Comparison of ENCODE assay signal across 20 mouse cellular contexts in genomic region chr12:99474176-99474575, GRCm38 (mm10).
DNase-seq lines count a peak whose midpoint lies in the region; ATAC-seq and TF ChIP-seq lines count a peak whose summit lies in the region.
"Had no signal": no experiment of that assay in that cellular context is flagged by ENCODE, and none has a peak within 500 bp of the region (broad histone marks: within the 10 kb centered on the region; RNA-seq: fewer than 3 reads in every experiment).

No protein-coding gene starts in this region.

- H3K9ac ChIP-seq in forebrain, embryonic 11.5 days (ENCODE audit: low read length), result no peak overlapping the region
- no peak overlapping the region for H3K9ac ChIP-seq in lung, embryonic 14.5 days
- no peak overlapping the region for H3K9ac ChIP-seq in forebrain, embryonic 12.5 days
- H3K9ac ChIP-seq in neural tube, embryonic 15.5 days (replicated peaks), result no peak overlapping the region
- H3K9ac ChIP-seq: embryonic facial prominence, embryonic 15.5 days; heart, embryonic 12.5 days; kidney, embryonic 15.5 days; liver, embryonic 15.5 days had no signal

- no peaks in the 10 kb centered on the region for H3K27me3 ChIP-seq in forebrain, embryonic 11.5 days (ENCODE audit: control insufficient read depth, insufficient read depth, low read length)
- no peaks in the 10 kb centered on the region for H3K27me3 ChIP-seq in forebrain, embryonic 10.5 days (ENCODE audit: poor library complexity, severe bottlenecking)
- no peaks in the 10 kb centered on the region for H3K27me3 ChIP-seq in lung, embryonic 14.5 days (ENCODE audit: insufficient read depth, low read length)
- no peaks in the 10 kb centered on the region; the same call in 1 of the 2 replicates for H3K27me3 ChIP-seq in forebrain, embryonic 12.5 days
- no peaks in the 10 kb centered on the region for H3K27me3 ChIP-seq in neural tube, embryonic 15.5 days (replicated peaks)
- H3K27me3 ChIP-seq: embryonic facial prominence, embryonic 15.5 days; heart, embryonic 12.5 days; kidney, embryonic 15.5 days; liver, embryonic 15.5 days had no signal

- H3K36me3 ChIP-seq in forebrain, embryonic 11.5 days (ENCODE audit: control insufficient read depth, insufficient read depth, low read length), result no peaks in the 10 kb centered on the region
- H3K36me3 ChIP-seq in forebrain, embryonic 10.5 days (replicated peaks), result 0 out of 2 replicates have a peak, but pooled peaks cover 2% of the 10 kb centered on the region
- no peaks in the 10 kb centered on the region for H3K36me3 ChIP-seq in lung, embryonic 14.5 days (ENCODE audit: insufficient read depth)
- H3K36me3 ChIP-seq in forebrain, embryonic 12.5 days (replicated peaks), result no peaks in the 10 kb centered on the region
- no peaks in the 10 kb centered on the region for H3K36me3 ChIP-seq in neural tube, embryonic 15.5 days
- H3K36me3 ChIP-seq: embryonic facial prominence, embryonic 15.5 days; heart, embryonic 12.5 days; kidney, embryonic 15.5 days; liver, embryonic 15.5 days had no signal

- no peak overlapping the region for H3K4me2 ChIP-seq in forebrain, embryonic 11.5 days (ENCODE audit: low read depth, low read length, severe bottlenecking)
- H3K4me2 ChIP-seq in lung, embryonic 14.5 days, result no peak overlapping the region
- no peak overlapping the region for H3K4me2 ChIP-seq in forebrain, embryonic 12.5 days
- H3K4me2 ChIP-seq in neural tube, embryonic 15.5 days, result no peak overlapping the region
- H3K4me2 ChIP-seq: embryonic facial prominence, embryonic 15.5 days; heart, embryonic 12.5 days; kidney, embryonic 15.5 days; liver, embryonic 15.5 days had no signal

- peak; percentile 58; the same call in 1 of the 2 replicates for ATAC-seq in forebrain, embryonic 11.5 days (replicated peaks; ENCODE audit: low FRiP score)
- ATAC-seq in lung, embryonic 14.5 days (ENCODE audit: insufficient read depth), result peak; percentile 24; the same call in 1 of the 2 replicates
- peak; percentile 67; the same call in 1 of the 2 replicates for ATAC-seq in forebrain, embryonic 12.5 days (ENCODE audit: low FRiP score)
- peak; percentile 8 to 22; a peak in 2 of 4 replicates for ATAC-seq in hematopoietic stem cell, adult 5-6 weeks (replicated peaks in 1 of 2; ENCODE audit: insufficient read depth in 1 of 2, low FRiP score in 2 of 2, low TSS enrichment in 1 of 2, low read depth in 1 of 2, poor library complexity in 2 of 2, severe bottlenecking in 2 of 2)
- ATAC-seq in neural tube, embryonic 15.5 days (ENCODE audit: low FRiP score), result no peak
- ATAC-seq: intestine, postnatal 0 days had no signal

- WGBS in forebrain, embryonic 11.5 days, result 15% methylated on average over 5 of the region's 5 CpGs
- 43% methylated on average over 5 of the region's 5 CpGs for WGBS in forebrain, embryonic 10.5 days
- WGBS in lung, embryonic 14.5 days, result 24% methylated on average over 5 of the region's 5 CpGs
- WGBS in forebrain, embryonic 12.5 days, result 13% methylated on average over 5 of the region's 5 CpGs
- WGBS in neural tube, embryonic 15.5 days, result 40% methylated on average over 5 of the region's 5 CpGs

- no peaks in the 10 kb centered on the region for H3K4me1 ChIP-seq in forebrain, embryonic 11.5 days (replicated peaks; ENCODE audit: control insufficient read depth, insufficient read depth, low read length)
- H3K4me1 ChIP-seq in forebrain, embryonic 10.5 days, result peaks cover 14% of the 10 kb centered on the region
- no peaks in the 10 kb centered on the region for H3K4me1 ChIP-seq in lung, embryonic 14.5 days (ENCODE audit: insufficient read depth)
- peaks cover 14% of the 10 kb centered on the region for H3K4me1 ChIP-seq in forebrain, embryonic 12.5 days
- peaks cover 4% of the 10 kb centered on the region; the same call in 1 of the 2 replicates for H3K4me1 ChIP-seq in neural tube, embryonic 15.5 days
- H3K4me1 ChIP-seq: liver, embryonic 15.5 days had no signal

- no peak overlapping the region for H3K27ac ChIP-seq in forebrain, embryonic 11.5 days (ENCODE audit: low read depth, low read length)
- no peak overlapping the region for H3K27ac ChIP-seq in forebrain, embryonic 10.5 days
- no peak overlapping the region for H3K27ac ChIP-seq in lung, embryonic 14.5 days (ENCODE audit: low read depth)
- peak overlapping the region; percentile 68 for H3K27ac ChIP-seq in forebrain, embryonic 12.5 days
- H3K27ac ChIP-seq in neural tube, embryonic 15.5 days (replicated peaks), result no peak overlapping the region
- H3K27ac ChIP-seq: embryonic facial prominence, embryonic 15.5 days; kidney, embryonic 15.5 days; liver, embryonic 15.5 days had no signal

- TF ChIP-seq CTCF in lung, embryonic 14.5 days (IDR thresholded peaks at IDR 0.05; ENCODE audit: low read depth), result no peak

- no peak overlapping the region for H3K4me3 ChIP-seq in forebrain, embryonic 11.5 days (ENCODE audit: low read depth, low read length)
- H3K4me3 ChIP-seq in forebrain, embryonic 10.5 days, result no peak overlapping the region
- no peak overlapping the region for H3K4me3 ChIP-seq in lung, embryonic 14.5 days (ENCODE audit: low read depth, low read length)
- H3K4me3 ChIP-seq in forebrain, embryonic 12.5 days (replicated peaks), result no peak overlapping the region
- H3K4me3 ChIP-seq in neural tube, embryonic 15.5 days (replicated peaks), result no peak overlapping the region
- H3K4me3 ChIP-seq: embryonic facial prominence, embryonic 15.5 days; heart, embryonic 12.5 days; kidney, embryonic 15.5 days; liver, embryonic 15.5 days had no signal

- DNase-seq in forebrain, embryonic 11.5 days (ENCODE audit: low spot score), result no peak
- no peak for DNase-seq in forebrain, embryonic 10.5 days (ENCODE audit: extremely low spot score, low spot score)
- DNase-seq in lung, embryonic 14.5 days, result peak; percentile 63
- no peak for DNase-seq in lung, postnatal 14 days
- no peak for DNase-seq in adrenal gland, adult 2 months
- DNase-seq: cerebellum, adult 8-10 months; cerebellum, postnatal 36 days; embryo, embryonic 11 days; gastrocnemius, postnatal 10 days; heart, postnatal 10 days; kidney, postnatal 4 days; liver had no signal

- no peaks in the 10 kb centered on the region; the same call in 1 of the 2 replicates for H3K9me3 ChIP-seq in forebrain, embryonic 11.5 days (ENCODE audit: control insufficient read depth, low read length)
- peaks cover 6% of the 10 kb centered on the region; the same call in 1 of the 2 replicates for H3K9me3 ChIP-seq in forebrain, embryonic 10.5 days
- H3K9me3 ChIP-seq in lung, embryonic 14.5 days (ENCODE audit: low read depth, low read length), result no peaks in the 10 kb centered on the region
- H3K9me3 ChIP-seq in forebrain, embryonic 12.5 days, result no peaks in the 10 kb centered on the region; the same call in 1 of the 2 replicates
- H3K9me3 ChIP-seq in neural tube, embryonic 15.5 days (replicated peaks), result no peaks in the 10 kb centered on the region
- H3K9me3 ChIP-seq: embryonic facial prominence, embryonic 15.5 days; kidney, embryonic 15.5 days; liver, embryonic 15.5 days had no signal
